Mouse (Mus musculus): ENCODE results near the gene Plekhb1.

DNA sequence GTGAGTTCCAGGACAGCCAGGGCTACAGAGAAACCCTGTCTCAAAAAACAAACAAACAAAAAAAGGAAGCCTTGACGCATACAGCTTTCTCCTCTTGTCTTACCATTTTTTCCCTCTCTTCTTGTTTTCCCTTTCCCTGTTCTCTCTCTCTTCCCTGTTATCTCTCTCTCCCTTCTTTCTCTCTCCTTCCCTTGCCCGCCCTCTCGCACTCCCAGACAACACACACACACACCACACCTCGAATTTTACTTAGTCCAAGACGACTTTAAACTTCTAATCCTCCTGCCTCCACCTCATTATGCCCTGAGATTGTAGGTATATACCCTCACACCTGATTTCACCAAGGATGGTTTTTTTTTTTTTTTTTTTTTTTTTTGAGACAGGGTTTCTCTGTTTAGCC is 21.9 kb upstream of the Plekhb1 start:
- no peak for TF ChIP-seq CTCF (IDR thresholded peaks at IDR 0.05; ENCODE audit: low read depth)
- TF ChIP-seq EP300 (optimal IDR thresholded peaks at IDR 0.05) = no peak
